Mouse (Mus musculus): ENCODE results near the gene Nmnat2. TPM values are rescaled to one million over a fixed set of nuclear protein-coding genes. Genes with fewer than 3 reads are reported as not detected.

Nmnat2 gene
- total and polyA plus RNA-seq, 3 experiments = 1.3 to 2.8 TPM; not detected in 1

- TF ChIP-seq HCFC1 (IDR thresholded peaks at IDR 0.05; ENCODE audit: low read depth, low read length) (no peak), MAFK (IDR thresholded peaks at IDR 0.05; ENCODE audit: borderline replicate concordance, low read depth, low read length) (no peak), ZNF384 (IDR thresholded peaks at IDR 0.05; ENCODE audit: low read depth, low read length) (no peak), MYC (IDR thresholded peaks at IDR 0.05; ENCODE audit: low read depth, low read length) (no peak), MXI1 (IDR thresholded peaks at IDR 0.05; ENCODE audit: low read depth, low read length) (no peak), ZKSCAN1 (IDR thresholded peaks at IDR 0.05; ENCODE audit: low read depth, low read length) (no peak), TCF12 (IDR thresholded peaks at IDR 0.05; ENCODE audit: low read depth, low read length) (no peak), NELFE (IDR thresholded peaks at IDR 0.05; ENCODE audit: low read depth, low read length) (no peak), ZC3H11A (IDR thresholded peaks at IDR 0.05; ENCODE audit: low read depth, low read length) (no peak), GABPA (IDR thresholded peaks at IDR 0.05; ENCODE audit: low read depth, low read length) (no peak), KAT2A (conservative IDR thresholded peaks at IDR 0.05; ENCODE audit: low read depth, low read length) (no peak), JUND (IDR thresholded peaks at IDR 0.05; ENCODE audit: low read depth, low read length) (no peak), MEF2A (IDR thresholded peaks at IDR 0.05; ENCODE audit: extremely low read depth, insufficient replicate concordance, low read depth, low read length, poor library complexity, severe bottlenecking) (no peak), POLR2A (IDR thresholded peaks at IDR 0.05; ENCODE audit: control insufficient read depth in 1 of 2, insufficient read depth in 1 of 2, low read depth in 1 of 2, low read length in 2 of 2, poor library complexity in 1 of 2) (no peak), ZMIZ1 (IDR thresholded peaks at IDR 0.05; ENCODE audit: low read depth, low read length) (no peak)
- no peaks in the 10 kb centered on the region for H3K9me3 ChIP-seq (replicated peaks; ENCODE audit: insufficient read depth, low read length)
- DNase-seq (ENCODE audit: low read depth, low spot score) = no peak
- H3K27me3 ChIP-seq (ENCODE audit: control insufficient read depth in 1 of 2, insufficient read depth in 2 of 2, low read length in 2 of 2) = peaks cover 0 to 3% of the 10 kb centered on the region in 2 experiments; a peak in 1 of 4 replicates
- no peaks in the 10 kb centered on the region for H3K4me1 ChIP-seq (ENCODE audit: control insufficient read depth in 1 of 2, insufficient read depth in 2 of 2, low read length in 2 of 2)
- H3K36me3 ChIP-seq (ENCODE audit: control insufficient read depth in 1 of 2, insufficient read depth in 2 of 2, low read length in 2 of 2) = no peaks in the 10 kb centered on the region
- H3K27ac ChIP-seq (ENCODE audit: control insufficient read depth, low read depth, low read length) = no peak overlapping the region
- no peak overlapping the region for H3K4me3 ChIP-seq (ENCODE audit: control insufficient read depth in 1 of 2, insufficient read depth in 1 of 2, low read depth in 2 of 2, low read length in 2 of 2)
- H3K79me2 ChIP-seq (ENCODE audit: control insufficient read depth, insufficient read depth, low read length, poor library complexity) = no peaks in the 10 kb centered on the region
- no peak overlapping the region for H3K9ac ChIP-seq (ENCODE audit: control insufficient read depth, low read depth, low read length, poor library complexity, severe bottlenecking)
Observed at GRCm38 (mm10) chr1:152975144-152975543, 20.4 kb downstream of the Nmnat2 start.

- H3K9ac ChIP-seq (ENCODE audit: control insufficient read depth, low read depth, low read length, poor library complexity, severe bottlenecking) = no peak overlapping the region
- no peak overlapping the region for H3K4me3 ChIP-seq (ENCODE audit: control insufficient read depth in 1 of 2, insufficient read depth in 1 of 2, low read depth in 2 of 2, low read length in 2 of 2)
- DNase-seq (ENCODE audit: low read depth, low spot score) = no peak
- H3K36me3 ChIP-seq (ENCODE audit: control insufficient read depth in 1 of 2, insufficient read depth in 2 of 2, low read length in 2 of 2) = no peaks in the 10 kb centered on the region
- H3K4me1 ChIP-seq (ENCODE audit: control insufficient read depth in 1 of 2, insufficient read depth in 2 of 2, low read length in 2 of 2) = no peaks in the 10 kb centered on the region
- no peaks in the 10 kb centered on the region for H3K79me2 ChIP-seq (ENCODE audit: control insufficient read depth, insufficient read depth, low read length, poor library complexity)
- no peaks in the 10 kb centered on the region for H3K9me3 ChIP-seq (replicated peaks; ENCODE audit: insufficient read depth, low read length)
- peaks cover 0 to 3% of the 10 kb centered on the region in 2 experiments; a peak in 1 of 4 replicates for H3K27me3 ChIP-seq (ENCODE audit: control insufficient read depth in 1 of 2, insufficient read depth in 2 of 2, low read length in 2 of 2)
- no peak overlapping the region for H3K27ac ChIP-seq (ENCODE audit: control insufficient read depth, low read depth, low read length)
- no peak for TF ChIP-seq GATA1 (IDR thresholded peaks at IDR 0.05; ENCODE audit: low read depth, low read length)
- no peak for TF ChIP-seq ZKSCAN1 (IDR thresholded peaks at IDR 0.05; ENCODE audit: low read depth, low read length)
- no peak for TF ChIP-seq KAT2A (conservative IDR thresholded peaks at IDR 0.05; ENCODE audit: low read depth, low read length)
- TF ChIP-seq TBP (IDR thresholded peaks at IDR 0.05; ENCODE audit: low read depth, low read length) = no peak
- TF ChIP-seq MEF2A (IDR thresholded peaks at IDR 0.05; ENCODE audit: extremely low read depth, insufficient replicate concordance, low read depth, low read length, poor library complexity, severe bottlenecking) = no peak
- TF ChIP-seq SMC3 (IDR thresholded peaks at IDR 0.05; ENCODE audit: low read depth, low read length) = no peak
- TF ChIP-seq UBTF (IDR thresholded peaks at IDR 0.05; ENCODE audit: borderline replicate concordance, insufficient read depth, low read depth, low read length) = no peak
- no peak for TF ChIP-seq ZC3H11A (IDR thresholded peaks at IDR 0.05; ENCODE audit: low read depth, low read length)
Observed at GRCm38 (mm10) chr1:152978700-152979099, 23.9 kb downstream of the Nmnat2 start.

Measured in MEL (cell line).